Mouse (Mus musculus) forebrain, embryonic 14.5 days (tissue): ENCODE measurements at regions not wholly inside any gene's neighbourhood (a gene's known extent, or its start where the extent isn't known, plus 50 kb on each side); places are given as distances from the start of the nearest gene placed in this dataset.

ENCODE experiments used
- ATAC-seq: fragments of 200-750 bp; cut with Nextera tagmentation; 2 replicates; pipeline ENCODE4 v1.8.0; 2017; ENCODE audit warnings: mild to moderate bottlenecking, moderate library complexity
- DNase-seq: peaks from one replicate; pipeline ENCODE4 v3.0.0-alpha.2; 2015; ENCODE audit warnings: low spot score
- H3K27ac ChIP-seq: fragments of 300-500 bp; sonication (generic); 2 replicates; pipeline ENCODE4 v1.5.1; 2014; ENCODE audit warnings: low read depth, mild to moderate bottlenecking, control low read depth, low read length, moderate library complexity
- H3K27me3 ChIP-seq: fragments of 300-500 bp; sonication (generic); replicated peaks from 2 replicates; pipeline ENCODE4 v1.6.1; 2014; ENCODE audit warnings: low read length, control low read depth, mixed read lengths; ENCODE audit not compliant: control insufficient read depth, insufficient read depth
- H3K36me3 ChIP-seq: fragments of 300-500 bp; sonication (generic); 2 replicates; pipeline ENCODE4 v1.6.1; 2014; ENCODE audit warnings: low read length, control low read depth; ENCODE audit not compliant: control insufficient read depth, insufficient read depth
- H3K4me1 ChIP-seq: fragments of 300-500 bp; sonication (generic); 2 replicates; pipeline ENCODE4 v1.6.1; 2014; ENCODE audit warnings: antibody characterized with exemption, low read length, control low read depth; ENCODE audit not compliant: control insufficient read depth, insufficient read depth
- H3K4me2 ChIP-seq: fragments of 300-500 bp; sonication (generic); 2 replicates; pipeline ENCODE4 v1.6.1; 2014; ENCODE audit warnings: mild to moderate bottlenecking, control low read depth, low read length
- H3K4me3 ChIP-seq: fragments of 300-500 bp; sonication (generic); 2 replicates; pipeline ENCODE4 v1.5.1; 2014; ENCODE audit warnings: low read depth, low read length, control low read depth
- H3K9ac ChIP-seq: fragments of 300-500 bp; sonication (generic); 2 replicates; pipeline ENCODE4 v1.6.1; 2014; ENCODE audit warnings: mild to moderate bottlenecking, low read length, control low read depth, moderate library complexity
- H3K9me3 ChIP-seq: fragments of 300-500 bp; sonication (generic); replicated peaks from 2 replicates; pipeline ENCODE4 v1.6.1; 2016; ENCODE audit warnings: low read length, control low read depth, mixed read lengths; ENCODE audit not compliant: control insufficient read depth
- WGBS: fragments of 180-500 bp; shearing (Covaris S2); extraction: QIAGEN DNeasy Blood & Tissue Kit; methylation state at CpG from one replicate; pipeline ENCODE4 v1.1.7; 2014; 5-methylcytosine and 5-hydroxymethylcytosine counted together
- microRNA-seq: library from miRNA; unstranded; fragments of <30 nt; microRNA quantifications from one replicate; pipeline ENCODE4, GENCODE M21; 2016

- H3K4me3 ChIP-seq, result no peak overlapping the region
- DNase-seq (no peak), ATAC-seq (no peak)
- H3K4me1 ChIP-seq, result peaks cover 5% of the 10 kb centered on the region; the same call in 1 of the 2 replicates
- H3K27ac ChIP-seq, result no peak overlapping the region
- 66% methylated on average over 6 of the region's 6 CpGs for WGBS
- no peaks in the 10 kb centered on the region for H3K9me3 ChIP-seq
- H3K4me2 ChIP-seq, result no peak overlapping the region
- no peak overlapping the region for H3K9ac ChIP-seq
- no peaks in the 10 kb centered on the region for H3K27me3 ChIP-seq
- H3K36me3 ChIP-seq, result no peaks in the 10 kb centered on the region
Measured at GRCm38 (mm10) chr9:122691879-122692278, 55.3 kb upstream of the Topaz1 start.

- H3K9ac ChIP-seq, result no peak overlapping the region
- DNase-seq (peak; percentile 42), ATAC-seq (no peak)
- H3K36me3 ChIP-seq, result no peaks in the 10 kb centered on the region
- no peak overlapping the region for H3K4me3 ChIP-seq
- no peak overlapping the region for H3K27ac ChIP-seq
- WGBS, result 3% methylated on average over 1 of the region's 1 CpGs
- H3K9me3 ChIP-seq, result no peaks in the 10 kb centered on the region
- peaks cover 5% of the 10 kb centered on the region; the same call in 1 of the 2 replicates for H3K4me1 ChIP-seq
- H3K27me3 ChIP-seq, result no peaks in the 10 kb centered on the region
- H3K4me2 ChIP-seq, result no peak overlapping the region
Measured at GRCm38 (mm10) chr9:122695724-122696123, 51.4 kb upstream of the Topaz1 start.

Small RNAs in the stretch of these regions (microRNA-seq; reads per million reads assigned to microRNA genes)
- 545 reads per million, percentile 77 among the genes with 10 or more reads in this experiment for gene Mir138-1
